Mouse (Mus musculus) neural tube, embryonic 11.5 days (tissue): ENCODE data around the gene Stk40. TPM values are rescaled to one million over a fixed set of nuclear protein-coding genes. Genes with fewer than 3 reads are reported as not detected.

ENCODE experiments used
- ATAC-seq: fragments of 200-750 bp; cut with Nextera tagmentation; 2 replicates; pipeline ENCODE4 v1.8.0; 2017; ENCODE audit warnings: moderate number of reproducible peaks, mild to moderate bottlenecking, moderate TSS enrichment, moderate library complexity; ENCODE audit not compliant: insufficient read depth, low FRiP score, low TSS enrichment
- DNase-seq: peaks from one replicate; pipeline ENCODE4 v3.0.0-alpha.2; 2015; ENCODE audit warnings: low spot score
- H3K27ac ChIP-seq: fragments of 300-500 bp; sonication (generic); 2 replicates; pipeline ENCODE4 v1.5.1; 2014; ENCODE audit warnings: low read depth, mild to moderate bottlenecking, low read length
- H3K27me3 ChIP-seq: fragments of 300-500 bp; sonication (generic); 2 replicates; pipeline ENCODE4 v1.6.1; 2014; ENCODE audit warnings: mild to moderate bottlenecking, low read length, mixed read lengths; ENCODE audit not compliant: control insufficient read depth, insufficient read depth
- H3K36me3 ChIP-seq: fragments of 300-500 bp; sonication (generic); 2 replicates; pipeline ENCODE4 v1.6.1; 2014; ENCODE audit warnings: mild to moderate bottlenecking, low read length, moderate library complexity, mixed read lengths; ENCODE audit not compliant: control insufficient read depth, insufficient read depth
- H3K4me1 ChIP-seq: fragments of 300-500 bp; sonication (generic); 2 replicates; pipeline ENCODE4 v1.6.1; 2014; ENCODE audit warnings: low read length, mixed read lengths; ENCODE audit not compliant: control insufficient read depth, insufficient read depth
- H3K4me2 ChIP-seq: fragments of 300-500 bp; sonication (generic); 2 replicates; pipeline ENCODE4 v1.6.1; 2014; ENCODE audit warnings: low read depth, mild to moderate bottlenecking, moderate library complexity
- H3K4me3 ChIP-seq: fragments of 300-500 bp; sonication (generic); 2 replicates; pipeline ENCODE4 v1.5.1; 2014; ENCODE audit warnings: low read depth, low read length
- H3K9ac ChIP-seq: fragments of 300-500 bp; sonication (generic); 2 replicates; pipeline ENCODE4 v1.6.1; 2014; ENCODE audit warnings: mild to moderate bottlenecking, low read length
- H3K9me3 ChIP-seq: fragments of 300-500 bp; sonication (generic); 2 replicates; pipeline ENCODE4 v1.6.1; 2016; ENCODE audit warnings: low read length; ENCODE audit not compliant: control insufficient read depth
- WGBS: fragments of 180-500 bp; shearing (Covaris S2); extraction: QIAGEN DNeasy Blood & Tissue Kit; methylation state at CpG from one replicate; pipeline ENCODE4 v1.1.7; 2014; 5-methylcytosine and 5-hydroxymethylcytosine counted together
- polyA plus RNA-seq: library from polyadenylated mRNA; unstranded; fragments of >200 nt; fragmentation: Nextera tagmentation; extraction: Ambion mirVana; gene quantifications from 2 replicates; pipeline ENCODE4 v1.2.1, GENCODE M21; 2014

The Stk40 gene
- polyA plus RNA-seq, 1 experiment from 2014 or later, result 32.5 TPM

GRCm38 (mm10) chr4:126146974-126147532 lies 43.3 kb downstream of the Stk40 start:
- 31% methylated on average over 9 of the region's 9 CpGs for WGBS
- H3K9me3 ChIP-seq, result no peaks in the 10 kb centered on the region
- DNase-seq, result no peak
- peaks cover 15% of the 10 kb centered on the region for H3K4me1 ChIP-seq
- H3K9ac ChIP-seq, result no peak overlapping the region
- 0 out of 2 replicates have a peak, but pooled peaks have one; percentile 14 for ATAC-seq
- no peak overlapping the region for H3K4me3 ChIP-seq
- H3K36me3 ChIP-seq, result no peaks in the 10 kb centered on the region
- peaks cover 19% of the 10 kb centered on the region for H3K27me3 ChIP-seq
- peak overlapping the region; percentile 73; the same call in 1 of the 2 replicates for H3K27ac ChIP-seq
- H3K4me2 ChIP-seq, result no peak overlapping the region

DNA sequence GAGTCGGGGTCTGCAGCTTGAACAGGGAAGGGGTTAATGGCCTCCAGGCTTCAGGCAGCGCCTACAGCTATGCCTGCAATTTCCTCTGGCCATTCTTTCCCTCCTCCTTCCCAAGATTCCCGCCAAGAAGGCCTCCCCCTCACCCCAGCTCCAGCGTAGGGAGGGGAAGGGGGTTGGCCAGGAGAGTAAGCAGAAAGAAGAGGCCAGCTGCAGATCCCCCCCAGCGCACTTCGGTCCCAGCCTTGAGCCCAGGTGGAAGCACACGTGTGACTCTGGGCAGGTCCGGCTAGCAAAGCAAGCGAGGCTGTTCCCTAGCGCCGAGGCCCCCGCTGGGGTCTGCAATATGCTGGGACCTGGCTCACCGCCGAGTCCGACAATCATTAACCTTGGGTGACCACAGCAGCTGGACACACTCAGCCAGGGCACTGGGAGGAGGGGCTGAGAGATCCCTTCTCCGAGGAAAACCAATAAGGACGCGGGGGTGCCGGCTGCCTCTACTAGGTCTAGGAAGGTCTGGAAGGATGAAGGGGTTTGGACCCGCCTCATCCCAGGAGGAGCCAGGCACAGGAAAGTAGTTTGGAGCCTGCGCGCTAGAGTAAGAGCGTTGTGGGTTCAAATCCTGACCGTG lies 43.9 kb downstream of the Stk40 start, which contains the start of gene Eva1b:
Eva1b (plus strand) TSS at position 212 of the 628 bp plus-strand sequence.
- peak within 1 kb of the TSS; percentile 65 for H3K4me2 ChIP-seq
- peak within 1 kb of the TSS; percentile 73 for H3K27ac ChIP-seq
- H3K27me3 ChIP-seq, result peaks cover 19% of the 10 kb centered on the region
- under 1% methylated on average over 24 of the region's 24 CpGs for WGBS
- H3K9me3 ChIP-seq, result no peaks in the 10 kb centered on the region
- peaks cover 15% of the 10 kb centered on the region for H3K4me1 ChIP-seq
- peak within 1 kb of the TSS; percentile 61 for H3K9ac ChIP-seq
- peak; percentile 35; the same call in 1 of the 2 replicates for ATAC-seq
- H3K4me3 ChIP-seq, result peak within 1 kb of the TSS; percentile 49
- no peaks in the 10 kb centered on the region for H3K36me3 ChIP-seq
- DNase-seq, result peak; percentile 78

DNA sequence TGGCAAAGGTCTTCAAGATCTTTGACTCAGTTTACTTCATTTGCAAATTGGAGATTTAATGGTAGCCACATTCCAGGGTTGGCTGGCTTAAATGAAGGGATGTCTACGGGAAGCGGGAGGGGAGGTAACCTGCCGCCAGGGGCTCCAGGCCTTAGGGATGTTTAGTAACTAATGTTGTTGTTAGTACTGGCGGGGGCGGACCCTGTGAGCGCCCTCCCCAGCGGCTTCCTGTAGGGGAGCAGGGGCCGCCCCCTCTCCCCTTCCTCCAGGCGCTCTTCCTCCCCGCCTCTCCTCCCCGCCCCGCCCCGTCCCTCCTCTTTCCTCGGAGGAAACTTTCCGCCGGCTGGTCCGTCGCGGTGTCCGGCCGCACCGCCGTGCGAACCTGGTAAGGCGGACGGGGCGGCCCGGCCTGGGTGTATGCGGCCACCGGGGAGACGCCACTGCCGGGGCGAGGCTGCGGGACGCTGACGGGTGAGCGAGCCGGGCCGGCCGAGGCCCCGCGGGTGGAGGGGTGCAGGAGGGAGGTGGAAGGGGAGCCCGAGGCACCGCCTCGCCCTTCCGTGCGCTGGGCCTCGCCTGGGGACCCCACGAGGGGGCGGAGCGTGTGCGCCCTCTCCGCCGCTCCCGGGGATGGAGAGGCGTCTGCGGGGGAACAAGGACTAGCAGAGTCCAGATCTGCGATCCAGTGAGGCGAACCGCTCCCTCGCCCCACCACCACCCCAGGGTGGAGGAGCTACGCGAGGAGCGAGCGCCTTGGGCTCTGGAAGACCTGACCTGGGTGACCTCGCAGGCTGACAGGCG lies 44.6 kb downstream of the Stk40 start:
- H3K36me3 ChIP-seq, result no peaks in the 10 kb centered on the region
- H3K9me3 ChIP-seq, result no peaks in the 10 kb centered on the region
- DNase-seq (peak; percentile 67), ATAC-seq (peak; percentile 38; the same call in 1 of the 2 replicates)
- peak overlapping the region; percentile 61 for H3K9ac ChIP-seq
- peak overlapping the region; percentile 73 for H3K27ac ChIP-seq
- H3K27me3 ChIP-seq, result peaks cover 19% of the 10 kb centered on the region
- H3K4me1 ChIP-seq, result peaks cover 15% of the 10 kb centered on the region
- H3K4me2 ChIP-seq, result peak overlapping the region; percentile 65
- H3K4me3 ChIP-seq, result peak overlapping the region; percentile 49
- under 1% methylated on average over 50 of the region's 67 CpGs for WGBS

DNA sequence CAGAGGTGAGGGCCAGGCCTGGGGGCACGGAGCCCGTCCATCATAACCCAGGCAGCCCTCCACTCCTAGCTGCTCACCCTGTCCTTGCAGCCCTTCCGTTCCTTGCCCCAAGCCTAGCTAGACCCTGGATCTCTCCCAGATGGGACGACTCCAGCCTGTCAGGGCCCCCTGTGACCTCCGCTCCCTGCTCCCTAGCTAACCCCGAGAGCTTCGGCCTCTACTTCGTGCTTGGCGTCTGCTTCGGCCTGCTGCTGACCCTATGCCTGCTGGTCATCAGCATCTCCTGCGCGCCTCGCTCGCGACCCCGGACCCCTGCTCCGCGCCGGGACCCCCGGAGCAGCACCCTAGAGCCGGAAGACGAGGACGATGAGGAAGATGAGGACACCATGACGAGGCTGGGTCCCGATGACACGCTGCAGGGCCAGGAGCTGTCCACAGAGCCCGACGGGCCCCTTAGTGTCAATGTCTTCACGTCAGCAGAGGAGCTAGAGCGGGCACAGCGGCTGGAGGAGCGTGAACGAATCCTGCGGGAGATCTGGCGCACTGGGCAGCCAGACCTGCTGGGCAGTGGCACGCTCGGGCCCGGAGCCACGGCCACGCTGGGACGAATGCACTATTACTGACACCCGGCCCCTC lies 45.4 kb downstream of the Stk40 start:
- Histone ChIP-seq H3K4me3 (peak overlapping the region; percentile 49), H3K4me2 (peak overlapping the region; percentile 65), H3K9ac (peak overlapping the region; percentile 61), H3K36me3 (no peaks in the 10 kb centered on the region), H3K4me1 (peaks cover 15% of the 10 kb centered on the region), H3K27me3 (peaks cover 19% of the 10 kb centered on the region), H3K27ac (peak overlapping the region; percentile 73; the same call in 1 of the 2 replicates), H3K9me3 (no peaks in the 10 kb centered on the region)
- 20% methylated on average over 42 of the region's 42 CpGs for WGBS
- DNase-seq (no peak), ATAC-seq (no peak)

DNA sequence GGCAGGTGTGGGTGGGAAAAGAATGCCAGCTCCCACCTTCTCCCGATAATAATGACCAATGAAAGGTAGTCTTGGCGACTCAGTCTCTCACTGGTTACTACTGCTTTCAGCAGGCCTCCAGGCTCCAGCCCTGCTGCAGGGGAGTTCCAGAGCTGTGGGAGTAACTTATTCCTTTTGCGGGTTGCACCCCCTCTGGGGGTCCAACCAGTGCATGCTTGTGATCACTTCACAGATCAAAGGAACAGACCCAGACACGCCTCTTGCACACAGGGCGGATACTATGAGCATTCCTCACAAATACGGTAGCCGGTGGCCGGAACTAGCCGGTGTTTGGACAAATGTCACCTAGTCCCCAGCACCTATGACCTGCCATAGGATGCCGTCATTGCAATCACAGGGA lies 46.0 kb downstream of the Stk40 start:
- H3K27me3 ChIP-seq, result peaks cover 19% of the 10 kb centered on the region
- peak overlapping the region; percentile 49 for H3K4me3 ChIP-seq
- 45% methylated on average over 10 of the region's 10 CpGs for WGBS
- H3K27ac ChIP-seq, result no peak overlapping the region
- DNase-seq (no peak), ATAC-seq (no peak)
- H3K9me3 ChIP-seq, result no peaks in the 10 kb centered on the region
- H3K4me2 ChIP-seq, result peak overlapping the region; percentile 65
- H3K36me3 ChIP-seq, result no peaks in the 10 kb centered on the region
- H3K9ac ChIP-seq, result peak overlapping the region; percentile 61; the same call in 1 of the 2 replicates
- H3K4me1 ChIP-seq, result peaks cover 15% of the 10 kb centered on the region

GRCm38 (mm10) chr4:126150297-126150948 lies 46.7 kb downstream of the Stk40 start:
- peak overlapping the region; percentile 2; the same call in 1 of the 2 replicates for H3K9ac ChIP-seq
- no peak overlapping the region; the same call in 1 of the 2 replicates for H3K4me3 ChIP-seq
- peaks cover 15% of the 10 kb centered on the region for H3K4me1 ChIP-seq
- DNase-seq (peak; percentile 83), ATAC-seq (no peak)
- no peaks in the 10 kb centered on the region for H3K9me3 ChIP-seq
- 48% methylated on average over 16 of the region's 16 CpGs for WGBS
- peak overlapping the region; percentile 65 for H3K4me2 ChIP-seq
- H3K27ac ChIP-seq, result peak overlapping the region; percentile 29; the same call in 1 of the 2 replicates
- no peaks in the 10 kb centered on the region for H3K36me3 ChIP-seq
- peaks cover 19% of the 10 kb centered on the region for H3K27me3 ChIP-seq

DNA sequence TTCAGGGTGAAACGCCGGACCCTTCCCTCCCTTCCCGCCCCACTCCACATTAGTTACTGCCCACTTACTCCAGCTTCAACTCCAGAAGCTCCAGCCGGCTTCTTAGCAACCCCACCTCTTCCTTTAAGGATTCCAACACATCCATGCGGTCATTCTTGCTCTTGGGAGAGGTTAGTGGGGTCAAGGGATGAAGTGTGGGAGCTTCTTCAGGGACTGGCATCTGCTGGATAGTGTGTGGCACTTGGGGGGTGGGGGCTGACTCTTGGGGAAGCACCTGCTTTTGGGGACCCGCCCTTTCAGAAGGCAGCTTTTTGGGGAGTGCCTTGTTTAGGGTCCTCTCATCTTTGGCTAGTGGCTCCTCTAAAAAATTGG lies 47.2 kb downstream of the Stk40 start:
- Histone ChIP-seq H3K27me3 (peaks cover 19% of the 10 kb centered on the region), H3K36me3 (no peaks in the 10 kb centered on the region), H3K9ac (peak overlapping the region; percentile 2; the same call in 1 of the 2 replicates), H3K4me3 (no peak overlapping the region), H3K4me2 (peak overlapping the region; percentile 28), H3K9me3 (no peaks in the 10 kb centered on the region), H3K27ac (peak overlapping the region; percentile 29; the same call in 1 of the 2 replicates), H3K4me1 (peaks cover 15% of the 10 kb centered on the region)
- WGBS, result 54% methylated on average over 6 of the region's 6 CpGs
- no peak for ATAC-seq
- DNase-seq, result no peak
